Mouse (Mus musculus) embryonic facial prominence, embryonic 12.5 days (tissue): ENCODE results near the gene Batf3. TPM values are rescaled to one million over a fixed set of nuclear protein-coding genes. Genes with fewer than 3 reads are reported as not detected.

Experiments used
- ATAC-seq: fragments of 200-750 bp; cut with Nextera tagmentation; 2 replicates; pipeline ENCODE4 v1.8.0; 2017; ENCODE audit not compliant: insufficient number of reproducible peaks, insufficient read depth, low FRiP score, low TSS enrichment
- H3K27ac ChIP-seq: fragments of 300-500 bp; sonication (generic); 2 replicates; pipeline ENCODE4 v1.5.1; 2016; ENCODE audit warnings: mild to moderate bottlenecking
- H3K27me3 ChIP-seq: fragments of 300-500 bp; sonication (generic); 2 replicates; pipeline ENCODE4 v1.6.1; 2016; ENCODE audit warnings: mild to moderate bottlenecking, moderate library complexity
- H3K36me3 ChIP-seq: fragments of 300-500 bp; sonication (generic); 2 replicates; pipeline ENCODE4 v1.6.1; 2016; ENCODE audit warnings: mild to moderate bottlenecking
- H3K4me1 ChIP-seq: fragments of 300-500 bp; sonication (generic); 2 replicates; pipeline ENCODE4 v1.6.1; 2016
- H3K4me2 ChIP-seq: fragments of 300-500 bp; sonication (generic); replicated peaks from 2 replicates; pipeline ENCODE4 v1.6.1; 2016; ENCODE audit warnings: mild to moderate bottlenecking, moderate library complexity
- H3K4me3 ChIP-seq: fragments of 300-500 bp; sonication (generic); 2 replicates; pipeline ENCODE4 v1.5.1; 2016; ENCODE audit warnings: mild to moderate bottlenecking
- H3K9ac ChIP-seq: fragments of 300-500 bp; sonication (generic); 2 replicates; pipeline ENCODE4 v1.6.1; 2016; ENCODE audit warnings: mild to moderate bottlenecking, moderate library complexity
- H3K9me3 ChIP-seq: fragments of 300-500 bp; sonication (generic); 2 replicates; pipeline ENCODE4 v1.6.1; 2016; ENCODE audit warnings: mild to moderate bottlenecking, moderate library complexity
- WGBS: fragments of 180-500 bp; shearing (Covaris S2); methylation state at CpG from one replicate; pipeline ENCODE4 v1.1.7; 2016; 5-methylcytosine and 5-hydroxymethylcytosine counted together
- polyA plus RNA-seq: library from polyadenylated mRNA; unstranded; fragments of >200 nt; fragmentation: Nextera tagmentation; extraction: Ambion mirVana; gene quantifications from 2 replicates; pipeline ENCODE4 v1.2.1, GENCODE M21; 2016

Gene Batf3
- polyA plus RNA-seq, 1 experiment from 2014 or later, result 10.8 TPM

DNA sequence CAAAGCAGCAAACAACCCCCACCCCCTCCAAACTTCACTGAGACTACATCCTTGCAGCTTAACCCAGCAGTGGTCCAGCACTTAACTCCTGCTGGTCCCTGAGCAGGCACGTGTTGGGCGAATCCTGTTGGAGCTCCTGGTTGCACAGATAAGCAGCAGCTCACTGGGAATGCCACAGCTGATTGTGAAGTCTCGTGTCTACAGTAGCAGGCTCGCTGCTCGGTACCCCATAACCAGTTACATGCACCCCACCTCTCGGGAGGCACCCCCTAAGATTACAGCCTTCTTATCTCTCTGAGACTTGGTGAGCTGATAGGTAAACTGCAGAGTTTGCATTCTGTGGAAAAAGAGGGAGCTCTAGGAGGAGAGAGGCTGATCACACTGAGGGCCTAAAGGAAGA is 8.3 kb upstream of the Batf3 start:
- no peak for ATAC-seq
- no peaks in the 10 kb centered on the region for H3K4me1 ChIP-seq
- peaks cover 14% of the 10 kb centered on the region; the same call in 1 of the 2 replicates for H3K36me3 ChIP-seq
- H3K4me3 ChIP-seq, result no peak overlapping the region
- no peaks in the 10 kb centered on the region for H3K9me3 ChIP-seq
- H3K27ac ChIP-seq, result no peak overlapping the region
- H3K4me2 ChIP-seq, result no peak overlapping the region
- no peaks in the 10 kb centered on the region for H3K27me3 ChIP-seq
- H3K9ac ChIP-seq, result no peak overlapping the region
- WGBS, result 73% methylated on average over 6 of the region's 6 CpGs

DNA sequence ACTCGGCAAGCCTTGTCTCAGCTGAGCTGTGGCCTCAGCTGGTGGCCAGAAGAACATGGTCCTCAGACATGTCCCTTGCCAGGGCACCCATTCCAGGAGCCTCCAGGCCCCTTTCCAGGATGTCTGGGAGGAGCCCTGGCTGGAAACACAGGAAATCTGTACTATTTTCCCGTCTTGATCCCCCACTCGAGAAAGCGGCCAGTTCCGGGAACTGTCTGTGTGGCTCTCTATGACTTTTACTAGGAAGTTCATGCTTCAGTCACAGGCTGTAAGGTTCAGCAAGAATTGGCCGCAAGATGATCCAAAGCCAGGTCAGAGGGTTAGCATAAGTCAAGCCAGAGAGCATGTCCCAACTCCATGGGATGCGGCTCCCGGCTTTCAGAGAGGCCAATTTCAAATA is 5.6 kb upstream of the Batf3 start:
- 75% methylated on average over 8 of the region's 8 CpGs for WGBS
- H3K27ac ChIP-seq, result no peak overlapping the region
- no peak for ATAC-seq
- no peak overlapping the region for H3K4me2 ChIP-seq
- H3K4me1 ChIP-seq, result peaks cover 3% of the 10 kb centered on the region; the same call in 1 of the 2 replicates
- H3K4me3 ChIP-seq, result no peak overlapping the region
- H3K9ac ChIP-seq, result no peak overlapping the region
- H3K27me3 ChIP-seq, result no peaks in the 10 kb centered on the region
- no peaks in the 10 kb centered on the region for H3K9me3 ChIP-seq
- no peaks in the 10 kb centered on the region for H3K36me3 ChIP-seq

DNA sequence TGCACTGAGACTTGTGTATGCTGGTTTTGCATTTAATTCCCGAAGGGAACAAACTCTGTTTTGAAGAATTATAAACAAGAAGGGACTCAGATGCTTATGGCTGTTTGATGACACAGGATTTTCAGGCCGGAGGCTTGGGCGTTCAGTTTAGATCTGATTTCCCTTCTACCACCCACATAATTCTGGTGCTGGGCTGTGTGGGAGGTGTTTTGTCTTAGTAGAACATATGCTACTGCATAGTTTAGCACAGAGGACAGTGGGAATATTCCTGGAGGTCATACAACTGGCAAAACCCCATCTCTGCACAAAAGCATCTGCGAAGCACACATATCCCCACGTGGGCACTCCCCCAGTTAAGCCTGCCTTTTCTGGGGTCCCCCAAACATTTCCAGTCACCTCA is 4.1 kb upstream of the Batf3 start:
- Histone ChIP-seq H3K4me1 (peaks cover 10% of the 10 kb centered on the region; the same call in 1 of the 2 replicates), H3K27ac (no peak overlapping the region), H3K9ac (no peak overlapping the region), H3K36me3 (no peaks in the 10 kb centered on the region), H3K4me2 (no peak overlapping the region), H3K4me3 (no peak overlapping the region), H3K9me3 (no peaks in the 10 kb centered on the region), H3K27me3 (no peaks in the 10 kb centered on the region)
- ATAC-seq, result no peak
- 73% methylated on average over 5 of the region's 5 CpGs for WGBS

DNA sequence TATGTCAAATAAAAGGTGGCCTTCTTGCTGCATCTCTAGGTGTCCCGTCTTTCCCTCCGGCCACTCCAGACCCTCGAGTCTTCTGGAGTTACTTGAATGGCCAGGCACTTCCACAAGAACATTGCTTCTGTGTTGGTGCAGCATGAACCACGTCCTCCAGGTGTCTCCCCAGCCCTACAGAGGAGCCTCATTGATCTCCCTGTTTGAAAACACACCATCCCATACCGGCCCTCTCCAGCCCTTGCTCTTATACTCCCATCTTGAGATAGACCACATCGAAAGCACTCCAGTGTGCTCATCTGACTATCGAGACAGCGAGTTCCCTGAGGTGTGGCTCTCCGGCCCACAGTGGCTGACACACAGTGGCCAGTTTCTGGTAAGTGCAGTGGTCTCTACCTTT is 2.6 kb upstream of the Batf3 start:
- Histone ChIP-seq H3K4me2 (no peak overlapping the region), H3K4me1 (peaks cover 13% of the 10 kb centered on the region; the same call in 1 of the 2 replicates), H3K27ac (no peak overlapping the region), H3K27me3 (peaks cover 7% of the 10 kb centered on the region; the same call in 1 of the 2 replicates), H3K9ac (no peak overlapping the region), H3K4me3 (no peak overlapping the region), H3K9me3 (no peaks in the 10 kb centered on the region), H3K36me3 (no peaks in the 10 kb centered on the region)
- ATAC-seq, result no peak
- 73% methylated on average over 9 of the region's 9 CpGs for WGBS

DNA sequence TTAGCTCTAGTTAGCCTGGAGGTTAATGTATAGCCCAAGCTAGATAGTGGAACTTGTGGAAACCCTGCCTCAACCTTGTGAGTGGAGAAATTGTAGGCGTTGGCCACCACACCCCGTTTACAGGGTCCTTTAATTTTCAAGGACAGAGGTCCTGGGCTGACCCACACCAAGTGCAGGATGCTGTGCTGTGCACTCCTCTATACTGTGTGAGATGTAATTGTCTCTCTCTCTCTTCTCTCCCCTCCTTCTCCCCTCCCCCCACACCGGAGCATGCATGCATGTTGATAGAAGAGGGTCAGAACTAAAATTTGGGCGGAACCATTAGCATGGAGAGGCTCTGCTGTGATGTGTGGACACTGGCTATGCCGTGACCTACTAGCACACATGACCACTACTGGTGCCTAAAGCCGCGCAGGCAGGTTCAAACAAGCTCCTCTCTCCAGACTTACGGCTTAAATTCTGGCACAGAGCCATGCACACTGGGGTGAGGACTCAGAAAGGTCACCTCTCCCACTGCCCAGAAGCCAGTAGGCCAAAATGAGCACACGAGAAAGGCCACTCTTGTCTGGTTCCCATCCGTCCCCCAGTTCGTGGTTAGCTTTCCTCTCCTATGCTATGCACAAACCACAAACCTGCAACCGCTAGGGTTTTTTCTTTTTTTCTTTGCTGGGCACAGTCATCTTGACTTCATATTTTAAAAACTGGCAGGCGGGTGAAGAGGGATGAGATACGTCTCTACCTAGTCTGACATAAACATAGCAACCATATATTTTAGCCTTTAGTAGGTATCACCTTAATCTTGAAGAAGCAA is 571 bp upstream of the Batf3 start:
- H3K36me3 ChIP-seq, result no peaks in the 10 kb centered on the region
- 0 out of 2 replicates have a peak overlapping the region, but pooled peaks have one; percentile 62 for H3K9ac ChIP-seq
- no peaks in the 10 kb centered on the region for H3K9me3 ChIP-seq
- no peak overlapping the region for H3K27ac ChIP-seq
- ATAC-seq, result no peak
- peaks cover 7% of the 10 kb centered on the region; the same call in 1 of the 2 replicates for H3K27me3 ChIP-seq
- H3K4me2 ChIP-seq, result peak overlapping the region; percentile 96
- WGBS, result 47% methylated on average over 14 of the region's 14 CpGs
- H3K4me3 ChIP-seq, result peak overlapping the region; percentile 65
- peaks cover 13% of the 10 kb centered on the region; the same call in 1 of the 2 replicates for H3K4me1 ChIP-seq

DNA sequence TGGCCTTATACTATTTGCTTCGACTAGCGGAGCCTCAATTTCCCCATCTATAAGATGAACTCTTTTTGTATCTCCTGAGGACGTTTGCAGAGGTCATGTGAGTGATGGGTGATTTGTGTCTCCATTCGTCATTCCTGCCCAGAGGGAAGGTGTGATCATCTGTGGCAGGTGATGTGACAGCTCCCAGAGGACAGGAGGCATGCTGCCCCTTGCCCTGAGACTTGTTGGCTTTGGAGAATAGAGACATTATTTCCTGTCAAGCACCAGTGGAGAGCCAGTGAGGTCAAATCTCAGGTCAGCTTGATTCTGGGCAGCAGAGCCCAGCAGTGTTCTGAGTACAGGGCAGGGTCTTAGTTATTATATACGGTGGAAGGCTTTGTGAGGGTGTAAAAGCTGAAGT is 1.5 kb downstream of the Batf3 start:
- Histone ChIP-seq H3K4me1 (peaks cover 13% of the 10 kb centered on the region; the same call in 1 of the 2 replicates), H3K27me3 (peaks cover 7% of the 10 kb centered on the region; the same call in 1 of the 2 replicates), H3K9ac (no peak overlapping the region), H3K36me3 (no peaks in the 10 kb centered on the region), H3K27ac (no peak overlapping the region), H3K4me3 (peak overlapping the region; percentile 65), H3K4me2 (peak overlapping the region; percentile 96), H3K9me3 (no peaks in the 10 kb centered on the region)
- ATAC-seq, result no peak
- 35% methylated on average over 5 of the region's 5 CpGs for WGBS

DNA sequence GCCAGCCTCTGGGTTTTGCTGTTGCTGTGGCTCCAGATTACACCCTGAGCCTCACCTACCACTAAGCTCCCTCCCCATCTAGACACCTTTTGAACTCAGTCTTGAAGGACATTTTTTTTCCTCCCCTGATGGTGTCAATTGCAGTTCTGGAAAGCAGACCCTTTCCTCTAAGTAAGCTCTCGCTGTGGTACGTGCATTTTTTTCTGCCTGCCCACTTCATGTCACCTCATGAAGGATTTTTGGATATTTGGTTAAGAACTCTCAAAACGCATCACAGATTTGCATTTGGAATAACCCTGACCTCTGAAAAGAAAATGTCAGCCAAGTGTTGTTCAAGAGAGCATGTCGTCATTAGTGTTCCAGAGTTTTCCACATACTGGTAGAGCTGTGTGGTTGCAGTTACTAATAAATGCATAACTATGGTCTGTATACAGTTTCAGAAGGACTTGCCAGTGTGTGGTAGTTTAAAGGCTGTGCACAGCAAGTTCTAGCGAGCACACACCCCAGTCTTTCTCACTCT is 2.2 kb downstream of the Batf3 start:
- H3K9ac ChIP-seq, result no peak overlapping the region
- 68% methylated on average over 5 of the region's 5 CpGs for WGBS
- no peaks in the 10 kb centered on the region for H3K36me3 ChIP-seq
- no peak overlapping the region for H3K27ac ChIP-seq
- peaks cover 7% of the 10 kb centered on the region; the same call in 1 of the 2 replicates for H3K27me3 ChIP-seq
- no peak overlapping the region for H3K4me2 ChIP-seq
- no peaks in the 10 kb centered on the region for H3K9me3 ChIP-seq
- no peak overlapping the region for H3K4me3 ChIP-seq
- no peak for ATAC-seq
- H3K4me1 ChIP-seq, result peaks cover 13% of the 10 kb centered on the region; the same call in 1 of the 2 replicates

DNA sequence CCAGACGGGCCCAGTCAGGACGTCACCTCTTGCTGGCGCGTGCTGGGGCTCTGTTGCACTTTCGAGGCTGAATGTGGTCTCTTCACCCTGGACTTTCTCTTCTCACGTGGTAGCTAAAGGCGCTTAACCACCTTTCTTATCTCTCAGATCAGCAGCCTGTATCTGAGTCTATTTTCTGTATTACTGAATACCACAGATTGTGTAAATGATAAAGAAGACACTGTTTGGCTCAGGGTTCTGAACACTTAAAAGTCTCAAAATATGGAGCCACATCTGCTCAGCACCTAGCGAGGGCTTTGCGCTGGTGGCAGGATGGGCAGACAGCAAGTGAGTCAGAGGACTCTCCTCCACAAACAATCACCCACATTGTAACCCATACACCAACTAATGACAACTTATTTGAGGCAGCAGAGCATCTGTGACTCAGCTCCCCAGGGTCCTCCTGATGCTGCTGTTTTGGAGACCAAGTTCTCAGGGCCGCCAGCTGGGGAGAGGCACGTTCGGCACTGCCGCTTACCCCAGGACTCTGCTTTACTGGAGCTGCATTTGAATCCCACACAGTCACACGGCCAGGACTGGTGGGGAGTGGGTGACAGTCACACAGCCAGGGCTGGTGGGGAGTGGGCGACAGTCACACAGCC is 5.2 kb downstream of the Batf3 start:
- no peak overlapping the region for H3K27ac ChIP-seq
- ATAC-seq, result no peak
- WGBS, result 70% methylated on average over 15 of the region's 15 CpGs
- H3K9me3 ChIP-seq, result no peaks in the 10 kb centered on the region
- H3K9ac ChIP-seq, result no peak overlapping the region
- no peak overlapping the region for H3K4me3 ChIP-seq
- H3K4me2 ChIP-seq, result no peak overlapping the region
- H3K27me3 ChIP-seq, result peaks cover 7% of the 10 kb centered on the region; the same call in 1 of the 2 replicates
- 0 out of 2 replicates have a peak, but pooled peaks cover 6% of the 10 kb centered on the region for H3K4me1 ChIP-seq
- H3K36me3 ChIP-seq, result no peaks in the 10 kb centered on the region

DNA sequence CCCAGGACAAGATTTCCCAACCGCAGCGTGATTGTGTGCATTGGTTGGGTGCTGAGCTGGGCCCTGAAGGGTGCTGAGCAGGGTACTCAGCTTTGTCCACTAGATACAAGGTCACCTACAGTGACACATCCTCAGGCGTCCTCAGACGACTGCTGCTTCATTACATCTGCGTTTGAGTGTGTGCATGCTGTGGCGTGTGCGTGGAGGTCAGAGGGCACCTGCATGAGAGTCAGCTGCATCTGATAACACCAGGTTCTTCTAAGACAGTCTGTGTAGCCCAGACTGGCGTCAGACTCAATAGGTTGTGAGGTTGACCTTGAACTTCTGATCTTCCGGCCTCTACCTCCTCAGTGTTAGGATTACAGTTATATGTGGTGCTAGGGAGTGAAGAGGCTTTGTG is 7.6 kb downstream of the Batf3 start:
- Histone ChIP-seq H3K4me1 (no peaks in the 10 kb centered on the region), H3K27me3 (no peaks in the 10 kb centered on the region), H3K9ac (no peak overlapping the region), H3K27ac (no peak overlapping the region), H3K36me3 (no peaks in the 10 kb centered on the region), H3K4me3 (no peak overlapping the region), H3K9me3 (no peaks in the 10 kb centered on the region), H3K4me2 (no peak overlapping the region)
- 74% methylated on average over 9 of the region's 9 CpGs for WGBS
- no peak for ATAC-seq

DNA sequence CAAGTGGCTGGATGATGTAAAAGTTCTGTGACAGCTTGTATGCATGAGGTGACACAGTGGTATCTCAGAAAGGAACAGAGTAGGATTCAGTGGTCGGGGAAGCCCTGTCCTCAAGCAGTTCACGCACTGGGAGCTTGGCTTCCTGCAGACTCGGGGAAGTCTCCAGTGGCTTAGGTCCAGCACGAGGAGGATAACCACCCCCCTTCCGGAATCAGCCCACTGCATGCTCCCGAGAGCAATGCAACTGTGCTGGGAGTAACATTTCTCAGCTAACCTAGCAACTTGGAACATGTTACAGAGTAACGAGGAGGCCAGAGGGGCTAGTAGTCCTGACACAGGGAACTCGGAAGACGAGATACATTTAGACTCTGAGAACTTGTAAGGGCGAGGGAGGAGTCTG is 9.7 kb downstream of the Batf3 start:
- Histone ChIP-seq H3K9ac (no peak overlapping the region), H3K9me3 (no peaks in the 10 kb centered on the region), H3K4me2 (no peak overlapping the region), H3K27ac (no peak overlapping the region), H3K27me3 (no peaks in the 10 kb centered on the region), H3K36me3 (no peaks in the 10 kb centered on the region), H3K4me3 (no peak overlapping the region), H3K4me1 (peaks cover 3% of the 10 kb centered on the region; the same call in 1 of the 2 replicates)
- WGBS, result 65% methylated on average over 10 of the region's 10 CpGs
- ATAC-seq, result no peak

DNA sequence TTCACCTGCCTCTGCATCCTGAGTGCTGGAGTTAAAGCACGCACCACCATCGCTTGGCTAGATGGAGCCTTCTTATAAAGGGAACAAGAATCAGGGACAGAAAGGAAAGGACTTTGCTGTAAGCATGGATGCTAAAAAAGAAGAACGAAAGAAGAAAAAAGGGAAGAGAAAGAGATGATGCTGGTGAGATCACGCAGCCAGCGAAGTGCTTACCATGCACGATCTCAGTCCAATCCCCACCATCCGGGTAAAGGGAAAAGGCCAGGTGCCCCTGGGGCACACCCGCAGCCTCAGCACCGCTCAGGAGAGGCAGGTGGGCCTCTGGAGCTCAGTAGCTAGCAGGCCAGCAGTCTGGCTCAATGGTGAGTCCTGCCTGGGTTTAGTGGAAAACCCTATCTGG is 12.3 kb downstream of the Batf3 start:
- H3K27ac ChIP-seq, result no peak overlapping the region
- ATAC-seq, result no peak
- no peaks in the 10 kb centered on the region for H3K9me3 ChIP-seq
- 87% methylated on average over 9 of the region's 9 CpGs for WGBS
- no peak overlapping the region for H3K4me2 ChIP-seq
- H3K9ac ChIP-seq, result no peak overlapping the region
- H3K27me3 ChIP-seq, result no peaks in the 10 kb centered on the region
- H3K4me1 ChIP-seq, result peaks cover 3% of the 10 kb centered on the region; the same call in 1 of the 2 replicates
- H3K4me3 ChIP-seq, result no peak overlapping the region
- no peaks in the 10 kb centered on the region for H3K36me3 ChIP-seq
